Mouse (Mus musculus) liver, embryonic 14.5 days (tissue): Measurements from ENCODE around the gene Mymx. TPM values are rescaled to one million over a fixed set of nuclear protein-coding genes. Genes with fewer than 3 reads are reported as not detected.
A peak's percentile ranks its signal among the peaks of the same experiment; 100 is the strongest.

Source experiments
- ATAC-seq: fragments of 200-750 bp; cut with Nextera tagmentation; 2 replicates; pipeline ENCODE4 v1.8.0; 2017; ENCODE audit warnings: moderate number of reproducible peaks, mild to moderate bottlenecking, moderate library complexity; ENCODE audit not compliant: insufficient read depth
- DNase-seq, 3 experiments: peaks; one replicate each; pipeline ENCODE4 v3.0.0-alpha.2; 2012 to 2013; ENCODE audit warnings: low read depth in 3 of 3, low spot score in 3 of 3
- H3K27ac ChIP-seq: fragments of 300-500 bp; sonication (generic); 2 replicates; pipeline ENCODE4 v1.5.1; 2014; ENCODE audit warnings: moderate library complexity, mild to moderate bottlenecking, control low read depth, inconsistent platforms
- H3K27me3 ChIP-seq: fragments of 300-500 bp; sonication (generic); 2 replicates; pipeline ENCODE4 v1.6.1; 2014; ENCODE audit warnings: mild to moderate bottlenecking, low read length, moderate library complexity; ENCODE audit not compliant: control insufficient read depth, insufficient read depth
- H3K36me3 ChIP-seq: fragments of 300-500 bp; sonication (generic); replicated peaks from 2 replicates; pipeline ENCODE4 v1.6.1; 2014; ENCODE audit warnings: low read depth; ENCODE audit not compliant: control insufficient read depth, insufficient read depth
- H3K4me1 ChIP-seq, 2 experiments: fragments of 200-500 bp in 1 of 2; fragments of 300-500 bp in 1 of 2; sonication (generic) in 1 of 2; replicated peaks; 2 replicates each; pipeline ENCODE4 v1.6.1; 2012 to 2014; ENCODE audit warnings: antibody characterized with exemption in 1 of 2, inconsistent platforms in 1 of 2, low read length in 1 of 2; ENCODE audit not compliant: control insufficient read depth in 2 of 2, insufficient read depth in 2 of 2
- H3K4me2 ChIP-seq: fragments of 300-500 bp; sonication (generic); 2 replicates; pipeline ENCODE4 v1.6.1; 2014; ENCODE audit warnings: low read depth, mild to moderate bottlenecking, control low read depth, moderate library complexity
- H3K4me3 ChIP-seq, 2 experiments: fragments of 200-500 bp in 1 of 2; fragments of 300-500 bp in 1 of 2; sonication (generic) in 1 of 2; 2 replicates each; pipeline ENCODE4 v1.5.1; 2012 to 2014; ENCODE audit warnings: low read depth in 2 of 2, low read length in 2 of 2, mild to moderate bottlenecking in 2 of 2, control low read depth in 1 of 2, inconsistent platforms in 1 of 2, moderate library complexity in 1 of 2; ENCODE audit not compliant: insufficient read depth in 1 of 2
- H3K9ac ChIP-seq: fragments of 300-500 bp; sonication (generic); replicated peaks from 2 replicates; pipeline ENCODE4 v1.6.1; 2014; ENCODE audit warnings: mild to moderate bottlenecking, control low read depth, moderate library complexity
- H3K9me3 ChIP-seq: fragments of 300-500 bp; sonication (generic); 2 replicates; pipeline ENCODE4 v1.6.1; 2016; ENCODE audit warnings: low read length, mixed read lengths; ENCODE audit not compliant: control insufficient read depth
- CTCF ChIP-seq: IDR thresholded peaks from 2 replicates; pipeline ENCODE4 v1.5.1; 2016; ENCODE audit warnings: antibody characterized with exemption, low read depth, control low read depth
- EP300 ChIP-seq: IDR thresholded peaks from 2 replicates; pipeline ENCODE4 v1.6.1; 2016; ENCODE audit warnings: antibody characterized with exemption, low read depth
- WGBS: fragments of 180-500 bp; shearing (Covaris S2); extraction: QIAGEN DNeasy Blood & Tissue Kit; methylation state at CpG from one replicate; pipeline ENCODE4 v1.1.7; 2014; ENCODE audit not compliant: insufficient replicate concordance; 5-methylcytosine and 5-hydroxymethylcytosine counted together
- polyA plus RNA-seq, 2 experiments: library from polyadenylated mRNA; depleted of rRNA in 1 of 2; stranded (reverse) in 1 of 2; unstranded in 1 of 2; fragments of >200 nt; fragmentation: Nextera tagmentation in 1 of 2; extraction: Ambion mirVana in 1 of 2; gene quantifications; 2 replicates each; pipeline versions ENCODE4 v1.2.1 to v1.2.3; 2012 to 2014

The Mymx gene
- polyA plus RNA-seq, 2 experiments: not detected

DNA sequence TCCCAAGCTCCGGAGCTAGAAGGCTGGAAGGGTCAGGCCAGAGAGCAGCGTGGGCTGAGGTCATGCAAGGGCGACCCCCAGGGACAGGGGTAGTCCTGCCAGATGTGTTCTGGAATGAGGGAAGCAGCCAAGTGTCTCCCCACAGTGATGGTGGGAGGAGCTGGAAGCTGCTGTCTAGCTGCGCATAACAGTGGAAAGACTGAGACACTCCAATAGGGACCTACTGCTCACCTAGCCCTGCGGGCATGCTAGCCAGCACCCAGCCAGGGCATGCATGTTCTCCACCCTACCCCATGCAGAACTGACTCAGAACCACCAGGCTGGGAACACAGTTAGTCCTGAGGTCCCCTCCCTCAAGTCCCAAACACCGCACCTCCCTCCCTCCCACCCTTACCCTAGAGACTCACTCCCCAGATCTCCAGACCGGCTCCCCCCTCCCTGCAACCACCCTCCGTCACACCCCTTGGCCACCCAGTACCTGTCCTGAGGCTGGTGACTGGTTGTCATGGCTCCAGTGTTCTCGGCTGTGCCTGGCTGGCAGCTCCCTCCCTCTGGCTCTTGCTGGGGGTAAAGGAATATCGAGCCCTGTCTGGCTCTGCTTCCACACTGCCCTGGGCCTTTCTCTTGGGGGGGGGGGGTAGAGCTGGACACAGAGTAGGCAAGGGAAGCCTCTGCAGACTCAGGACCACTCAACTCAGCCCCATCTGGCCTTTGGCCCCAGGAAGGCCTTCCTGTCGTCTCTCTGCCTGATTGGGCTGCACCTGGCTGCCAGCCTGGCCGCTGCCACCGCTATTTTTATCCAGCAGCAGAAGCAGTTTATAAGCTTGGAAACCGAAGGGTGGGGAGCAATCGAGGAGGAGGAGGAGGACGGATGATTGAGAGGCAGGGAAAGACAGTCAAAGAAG is 9.9 kb downstream of the Mymx start:
- peak overlapping the region; percentile 91 to 96 for H3K4me3 ChIP-seq
- TF ChIP-seq CTCF: no peak
- DNase-seq: no peak
- peaks cover 25 to 29% of the 10 kb centered on the region in 2 experiments for H3K4me1 ChIP-seq
- H3K36me3 ChIP-seq: peaks cover 42% of the 10 kb centered on the region
- peak overlapping the region; percentile 90 for H3K27ac ChIP-seq
- WGBS: 52% methylated on average over 16 of the region's 16 CpGs
- H3K9me3 ChIP-seq: no peaks in the 10 kb centered on the region; the same call in 1 of the 2 replicates
- ATAC-seq: no peak
- no peaks in the 10 kb centered on the region for H3K27me3 ChIP-seq
- peak overlapping the region; percentile 92 for H3K9ac ChIP-seq
- peak overlapping the region; percentile 95 for H3K4me2 ChIP-seq

- no peak for ATAC-seq
- Histone ChIP-seq H3K9ac (no peak overlapping the region), H3K9me3 (no peaks in the 10 kb centered on the region; the same call in 1 of the 2 replicates), H3K4me2 (no peak overlapping the region), H3K4me3 (no peak overlapping the region), H3K27me3 (no peaks in the 10 kb centered on the region), H3K36me3 (peaks cover 57% of the 10 kb centered on the region), H3K27ac (no peak overlapping the region), H3K4me1 (peaks cover 13 to 22% of the 10 kb centered on the region in 2 experiments)
- no peak for TF ChIP-seq CTCF
- TF ChIP-seq EP300: no peak
- 81% methylated on average over 6 of the region's 6 CpGs for WGBS
- no peak for DNase-seq
Observed at GRCm38 (mm10) chr17:45590410-45590809, 11.5 kb downstream of the Mymx start.

GRCm38 (mm10) chr17:45589844-45590243 is 12.1 kb downstream of the Mymx start:
- Histone ChIP-seq H3K4me2 (no peak overlapping the region), H3K36me3 (peaks cover 63% of the 10 kb centered on the region), H3K9me3 (no peaks in the 10 kb centered on the region; the same call in 1 of the 2 replicates), H3K9ac (no peak overlapping the region), H3K4me3 (no peak overlapping the region), H3K4me1 (peaks cover 15 to 22% of the 10 kb centered on the region in 2 experiments), H3K27ac (no peak overlapping the region), H3K27me3 (no peaks in the 10 kb centered on the region)
- TF ChIP-seq CTCF (no peak), EP300 (no peak)
- WGBS: 94% methylated on average over 8 of the region's 8 CpGs
- DNase-seq (no peak), ATAC-seq (no peak)

GRCm38 (mm10) chr17:45589236-45589635 is 12.7 kb downstream of the Mymx start:
- no peak for ATAC-seq
- Histone ChIP-seq H3K4me2 (no peak overlapping the region), H3K27me3 (no peaks in the 10 kb centered on the region), H3K9me3 (no peaks in the 10 kb centered on the region; the same call in 1 of the 2 replicates), H3K4me1 (peaks cover 14 to 25% of the 10 kb centered on the region in 2 experiments), H3K36me3 (peaks cover 69% of the 10 kb centered on the region), H3K27ac (no peak overlapping the region), H3K4me3 (no peak overlapping the region), H3K9ac (no peak overlapping the region)
- 94% methylated on average over 7 of the region's 7 CpGs for WGBS
- TF ChIP-seq EP300 (no peak), CTCF (no peak)
- DNase-seq: no peak

GRCm38 (mm10) chr17:45588370-45588769 is 13.5 kb downstream of the Mymx start:
- H3K4me1 ChIP-seq: peaks cover 16 to 21% of the 10 kb centered on the region in 2 experiments
- TF ChIP-seq EP300 (no peak), CTCF (no peak)

More at GRCm38 (mm10) chr17:45588370-45588769, 13.5 kb downstream of the Mymx start:
- H3K4me2 ChIP-seq: no peak overlapping the region
- H3K27me3 ChIP-seq: no peaks in the 10 kb centered on the region
- DNase-seq (no peak), ATAC-seq (no peak)
- no peaks in the 10 kb centered on the region; the same call in 1 of the 2 replicates for H3K9me3 ChIP-seq
- H3K9ac ChIP-seq: no peak overlapping the region
- WGBS: 93% methylated on average over 7 of the region's 7 CpGs
- H3K4me3 ChIP-seq: no peak overlapping the region
- H3K27ac ChIP-seq: no peak overlapping the region
- peaks cover 73% of the 10 kb centered on the region for H3K36me3 ChIP-seq
